ENCODE assay signal across 11 mouse cellular contexts in genomic region chr16:10349436-10349835, GRCm38 (mm10). TPM values are rescaled to one million over a fixed set of nuclear protein-coding genes. Genes with fewer than 3 reads are reported as not detected.
DNase-seq lines count a peak whose midpoint lies in the region; ATAC-seq and TF ChIP-seq lines count a peak whose summit lies in the region.
"Had no signal": no experiment of that assay in that cellular context is flagged by ENCODE, and none has a peak within 500 bp of the region (broad histone marks: within the 10 kb centered on the region; RNA-seq: fewer than 3 reads in every experiment).

No protein-coding gene starts in this region.

- DNase-seq in liver, adult 2 months (ENCODE audit: extremely low read depth, low read depth, low spot score) = peak; percentile 89
- DNase-seq in liver, postnatal 0 days = no peak
- DNase-seq in stomach, postnatal 0 days (ENCODE audit: low spot score) = peak; percentile 66
- no peak for DNase-seq in forebrain, embryonic 10.5 days (ENCODE audit: extremely low spot score, low spot score)
- DNase-seq in gastrocnemius, postnatal 36 days = no peak
- DNase-seq: gastrocnemius, postnatal 25 days; thymus, adult 2 months had no signal

- H3K9me3 ChIP-seq in liver, postnatal 0 days (ENCODE audit: low read length) = no peaks in the 10 kb centered on the region
- no peaks in the 10 kb centered on the region for H3K9me3 ChIP-seq in heart, embryonic 11.5 days (replicated peaks; ENCODE audit: control insufficient read depth, low read length)
- H3K9me3 ChIP-seq in intestine, postnatal 0 days (ENCODE audit: control insufficient read depth) = no peaks in the 10 kb centered on the region
- H3K9me3 ChIP-seq in stomach, postnatal 0 days (ENCODE audit: control insufficient read depth, low read length) = no peaks in the 10 kb centered on the region
- no peaks in the 10 kb centered on the region for H3K9me3 ChIP-seq in forebrain, embryonic 10.5 days
- H3K9me3 ChIP-seq: midbrain, embryonic 12.5 days had no signal

- no peak overlapping the region for H3K4me3 ChIP-seq in liver, adult 2 months (ENCODE audit: insufficient read depth, low read depth, low read length)
- no peak overlapping the region for H3K4me3 ChIP-seq in liver, postnatal 0 days (ENCODE audit: low read depth, low read length)
- no peak overlapping the region for H3K4me3 ChIP-seq in heart, embryonic 11.5 days (ENCODE audit: low read depth, low read length)
- H3K4me3 ChIP-seq in intestine, postnatal 0 days (ENCODE audit: low read depth, low read length) = no peak overlapping the region
- H3K4me3 ChIP-seq in stomach, postnatal 0 days (ENCODE audit: low read depth, low read length) = no peak overlapping the region
- H3K4me3 ChIP-seq in forebrain, embryonic 10.5 days = no peak overlapping the region
- H3K4me3 ChIP-seq: midbrain, embryonic 12.5 days had no signal

- H3K4me1 ChIP-seq in liver, adult 2 months (ENCODE audit: control insufficient read depth, insufficient read depth, low read length) = peaks cover 25% of the 10 kb centered on the region
- H3K4me1 ChIP-seq in liver, postnatal 0 days (ENCODE audit: insufficient read depth) = no peaks in the 10 kb centered on the region
- H3K4me1 ChIP-seq in heart, embryonic 11.5 days (ENCODE audit: control insufficient read depth, insufficient read depth, low read length) = peaks cover 14% of the 10 kb centered on the region
- H3K4me1 ChIP-seq in intestine, postnatal 0 days (replicated peaks; ENCODE audit: control insufficient read depth, insufficient read depth, low read length) = 0 out of 2 replicates have a peak, but pooled peaks cover 4% of the 10 kb centered on the region
- H3K4me1 ChIP-seq in stomach, postnatal 0 days (replicated peaks; ENCODE audit: control insufficient read depth, insufficient read depth) = peaks cover 6% of the 10 kb centered on the region
- peaks cover 15% of the 10 kb centered on the region for H3K4me1 ChIP-seq in forebrain, embryonic 10.5 days

- no peak for TF ChIP-seq CTCF in liver, adult 2 months (IDR thresholded peaks at IDR 0.05; ENCODE audit: low read depth, low read length)
- TF ChIP-seq CTCF in liver, postnatal 0 days (IDR thresholded peaks at IDR 0.05; ENCODE audit: low read depth) = no peak
- TF ChIP-seq CTCF in intestine, postnatal 0 days (IDR thresholded peaks at IDR 0.05; ENCODE audit: low read depth) = no peak
- no peak for TF ChIP-seq CTCF in stomach, postnatal 0 days (IDR thresholded peaks at IDR 0.05; ENCODE audit: low read depth)

- no peak for TF ChIP-seq POLR2A in liver, adult 2 months (IDR thresholded peaks at IDR 0.05; ENCODE audit: extremely low read depth, insufficient read depth, low read length)

- H3K27me3 ChIP-seq in liver, adult 2 months (ENCODE audit: control insufficient read depth, insufficient read depth, low read length) = no peaks in the 10 kb centered on the region
- H3K27me3 ChIP-seq in liver, postnatal 0 days (ENCODE audit: insufficient read depth, low read length) = no peaks in the 10 kb centered on the region
- H3K27me3 ChIP-seq in heart, embryonic 11.5 days (ENCODE audit: control insufficient read depth, insufficient read depth, low read length) = no peaks in the 10 kb centered on the region
- H3K27me3 ChIP-seq in intestine, postnatal 0 days (replicated peaks; ENCODE audit: control insufficient read depth, insufficient read depth, low read length) = no peaks in the 10 kb centered on the region
- no peaks in the 10 kb centered on the region for H3K27me3 ChIP-seq in stomach, postnatal 0 days (ENCODE audit: control insufficient read depth, insufficient read depth, low read length)
- no peaks in the 10 kb centered on the region for H3K27me3 ChIP-seq in forebrain, embryonic 10.5 days (ENCODE audit: poor library complexity, severe bottlenecking)
- H3K27me3 ChIP-seq: midbrain, embryonic 12.5 days had no signal

- no peaks in the 10 kb centered on the region for H3K79me2 ChIP-seq in liver, adult 2 months (ENCODE audit: control insufficient read depth, insufficient read depth, low read length)

- WGBS in liver, adult 2 months = 26% methylated on average over 5 of the region's 5 CpGs
- 60% methylated on average over 5 of the region's 5 CpGs for WGBS in liver, postnatal 0 days (ENCODE audit: insufficient replicate concordance)
- WGBS in heart, embryonic 11.5 days (ENCODE audit: insufficient replicate concordance) = 55% methylated on average over 5 of the region's 5 CpGs
- WGBS in intestine, postnatal 0 days = 33% methylated on average over 5 of the region's 5 CpGs
- 30% methylated on average over 5 of the region's 5 CpGs for WGBS in stomach, postnatal 0 days
- 86% methylated on average over 5 of the region's 5 CpGs for WGBS in forebrain, embryonic 10.5 days

- peak overlapping the region; percentile 83 for H3K27ac ChIP-seq in liver, adult 2 months (replicated peaks; ENCODE audit: insufficient read depth, low read depth, low read length)
- no peak overlapping the region for H3K27ac ChIP-seq in liver, postnatal 0 days (ENCODE audit: low read depth)
- no peak overlapping the region for H3K27ac ChIP-seq in heart, embryonic 11.5 days (ENCODE audit: low read depth, low read length)
- H3K27ac ChIP-seq in intestine, postnatal 0 days (ENCODE audit: low read depth, low read length) = peak overlapping the region; percentile 28; the same call in 1 of the 2 replicates
- H3K27ac ChIP-seq in stomach, postnatal 0 days (replicated peaks) = peak overlapping the region; percentile 88
- no peak overlapping the region for H3K27ac ChIP-seq in forebrain, embryonic 10.5 days
- H3K27ac ChIP-seq: midbrain, embryonic 12.5 days had no signal

- H3K4me2 ChIP-seq in liver, postnatal 0 days (ENCODE audit: low read depth, low read length) = no peak overlapping the region
- H3K4me2 ChIP-seq in heart, embryonic 11.5 days = no peak overlapping the region
- H3K4me2 ChIP-seq in intestine, postnatal 0 days (replicated peaks; ENCODE audit: low read depth) = no peak overlapping the region
- H3K4me2 ChIP-seq in stomach, postnatal 0 days (replicated peaks; ENCODE audit: low read depth) = peak overlapping the region; percentile 23; the same call in 1 of the 2 replicates
- H3K4me2 ChIP-seq: midbrain, embryonic 12.5 days had no signal

- no peak for ATAC-seq in liver, postnatal 0 days
- ATAC-seq in heart, embryonic 11.5 days (replicated peaks; ENCODE audit: insufficient number of reproducible peaks, low FRiP score, low TSS enrichment) = no peak
- peak; percentile 65 for ATAC-seq in intestine, postnatal 0 days
- peak; percentile 58 for ATAC-seq in stomach, postnatal 0 days (ENCODE audit: low FRiP score, low TSS enrichment)

- no peaks in the 10 kb centered on the region for H3K36me3 ChIP-seq in liver, adult 2 months (ENCODE audit: control insufficient read depth, insufficient read depth, low read length)
- no peaks in the 10 kb centered on the region for H3K36me3 ChIP-seq in liver, postnatal 0 days (replicated peaks; ENCODE audit: insufficient read depth, low read length)
- no peaks in the 10 kb centered on the region for H3K36me3 ChIP-seq in heart, embryonic 11.5 days (ENCODE audit: control insufficient read depth, insufficient read depth, low read length)
- no peaks in the 10 kb centered on the region for H3K36me3 ChIP-seq in intestine, postnatal 0 days (ENCODE audit: control insufficient read depth, insufficient read depth)
- no peaks in the 10 kb centered on the region for H3K36me3 ChIP-seq in stomach, postnatal 0 days (ENCODE audit: control insufficient read depth, insufficient read depth, low read length)
- no peaks in the 10 kb centered on the region for H3K36me3 ChIP-seq in forebrain, embryonic 10.5 days (replicated peaks)
- H3K36me3 ChIP-seq: midbrain, embryonic 12.5 days had no signal

- no peak overlapping the region for H3K9ac ChIP-seq in liver, adult 2 months (ENCODE audit: low read depth, low read length)
- H3K9ac ChIP-seq in liver, postnatal 0 days (replicated peaks) = no peak overlapping the region
- 0 out of 2 replicates have a peak overlapping the region, but pooled peaks have one; percentile 10 for H3K9ac ChIP-seq in heart, embryonic 11.5 days (ENCODE audit: low read depth, low read length)
- H3K9ac ChIP-seq in intestine, postnatal 0 days (ENCODE audit: low read depth, low read length) = no peak overlapping the region
- H3K9ac ChIP-seq in stomach, postnatal 0 days (ENCODE audit: low read length) = no peak overlapping the region
- H3K9ac ChIP-seq: midbrain, embryonic 12.5 days had no signal

- intact Hi-C loops in gastrocnemius, postnatal 36 days (cut with DNase I) = no loop called here

- TF ChIP-seq EP300 in liver, postnatal 0 days (IDR thresholded peaks at IDR 0.05; ENCODE audit: low read depth) = no peak
- no peak for TF ChIP-seq EP300 in stomach, postnatal 0 days (optimal IDR thresholded peaks at IDR 0.05)

RNA-seq across cellular contexts. Expression of gene Emp2, which starts 35.7 kb away (rescaled TPM):
- total RNA-seq in liver, adult 2 months (2014; rRNA removed) = 5.7 and 10.7 TPM in 2 replicates
- 7.2 and 14.1 TPM in 2 replicates for polyA plus RNA-seq in liver, adult 2 months (2012; rRNA removed)
- 1.2 and 1.5 TPM in 2 replicates for polyA plus RNA-seq in liver, postnatal 0 days (2015; fragmentation: Nextera tagmentation; extraction: Ambion mirVana)
- 21.9 and 24.7 TPM in 2 replicates for polyA plus RNA-seq in heart, embryonic 11.5 days (2014; fragmentation: Nextera tagmentation; extraction: Ambion mirVana)
- polyA plus RNA-seq in intestine, postnatal 0 days (2015; fragmentation: Nextera tagmentation; extraction: Ambion mirVana) = 8.7 and 9.5 TPM in 2 replicates
- 81.6 and 92.1 TPM in 2 replicates for polyA plus RNA-seq in stomach, postnatal 0 days (2015; fragmentation: Nextera tagmentation; extraction: Ambion mirVana)
- 2.1 and 2.2 TPM in 2 replicates for polyA plus RNA-seq in forebrain, embryonic 10.5 days (2016; fragmentation: Nextera tagmentation; extraction: Ambion mirVana)
- 1 to 10 TPM; 4.3 to 4.9 TPM for total RNA-seq in gastrocnemius, postnatal 36 days (2021)
- total RNA-seq: MEL had no signal

RNA-seq across cellular contexts. Expression of gene Tekt5, which starts 45.9 kb away (rescaled TPM):
- total RNA-seq in liver, adult 2 months (2014; rRNA removed) = 0.09 TPM in 1 of 2 replicates, not detected in the other
- polyA plus RNA-seq in liver, adult 2 months (2012; rRNA removed) = 0.07 and 0.12 TPM in 2 replicates
- polyA plus RNA-seq in liver, postnatal 0 days (2015; fragmentation: Nextera tagmentation; extraction: Ambion mirVana) = 0.07 TPM in 1 of 2 replicates, not detected in the other
- polyA plus RNA-seq in heart, embryonic 11.5 days (2014; fragmentation: Nextera tagmentation; extraction: Ambion mirVana) = 0.17 and 0.23 TPM in 2 replicates
- polyA plus RNA-seq in intestine, postnatal 0 days (2015; fragmentation: Nextera tagmentation; extraction: Ambion mirVana) = 0.26 TPM in 1 of 2 replicates, not detected in the other
- polyA plus RNA-seq in stomach, postnatal 0 days (2015; fragmentation: Nextera tagmentation; extraction: Ambion mirVana) = 0.74 and 1.0 TPM in 2 replicates
- polyA plus RNA-seq in forebrain, embryonic 10.5 days (2016; fragmentation: Nextera tagmentation; extraction: Ambion mirVana) = 0.10 TPM in 1 of 2 replicates, not detected in the other
- total RNA-seq in gastrocnemius, postnatal 36 days (2021) = not detected
- total RNA-seq: gastrocnemius, postnatal 25 days had no signal

Comparison
In these comparisons a context has a peak if more than half of its experiments do, and no peak if none do; other contexts are left out.
1. DNase-seq: peak in liver, adult 2 months (single experiment) and stomach, postnatal 0 days (single experiment); none in liver, postnatal 0 days (single experiment), forebrain, embryonic 10.5 days (single experiment) and gastrocnemius, postnatal 36 days (0 of 2).
2. H3K27ac ChIP-seq: peak in liver, adult 2 months (single experiment), intestine, postnatal 0 days (single experiment) and stomach, postnatal 0 days (single experiment); none in liver, postnatal 0 days (single experiment), heart, embryonic 11.5 days (single experiment) and forebrain, embryonic 10.5 days (single experiment).
3. ATAC-seq: peak in intestine, postnatal 0 days (single experiment) and stomach, postnatal 0 days (single experiment); none in liver, postnatal 0 days (single experiment) and heart, embryonic 11.5 days (single experiment).